Mouse (Mus musculus) forebrain, embryonic 11.5 days (tissue): Measurements from ENCODE around the gene Pnpo. TPM values are rescaled to one million over a fixed set of nuclear protein-coding genes. Genes with fewer than 3 reads are reported as not detected.

ENCODE experiments used
- ATAC-seq: fragments of 200-750 bp; cut with Nextera tagmentation; replicated peaks from 2 replicates; pipeline ENCODE4 v1.8.0; 2017; ENCODE audit warnings: moderate TSS enrichment; ENCODE audit not compliant: low FRiP score
- DNase-seq: peaks from one replicate; pipeline ENCODE4 v3.0.0-alpha.2; 2017; ENCODE audit warnings: low spot score
- H3K27ac ChIP-seq: fragments of 300-500 bp; sonication (generic); 2 replicates; pipeline ENCODE4 v1.5.1; 2014; ENCODE audit warnings: low read depth, low read length
- H3K27me3 ChIP-seq: fragments of 300-500 bp; sonication (generic); 2 replicates; pipeline ENCODE4 v1.6.1; 2014; ENCODE audit warnings: mild to moderate bottlenecking, low read length, mixed read lengths; ENCODE audit not compliant: control insufficient read depth, insufficient read depth
- H3K36me3 ChIP-seq: fragments of 300-500 bp; sonication (generic); 2 replicates; pipeline ENCODE4 v1.6.1; 2014; ENCODE audit warnings: mild to moderate bottlenecking, low read length, moderate library complexity, mixed read lengths; ENCODE audit not compliant: control insufficient read depth, insufficient read depth
- H3K4me1 ChIP-seq: fragments of 300-500 bp; sonication (generic); replicated peaks from 2 replicates; pipeline ENCODE4 v1.6.1; 2014; ENCODE audit warnings: low read length, mixed read lengths; ENCODE audit not compliant: control insufficient read depth, insufficient read depth
- H3K4me2 ChIP-seq: fragments of 300-500 bp; sonication (generic); 2 replicates; pipeline ENCODE4 v1.6.1; 2014; ENCODE audit warnings: low read depth, mild to moderate bottlenecking, low read length, moderate library complexity, mixed read lengths; ENCODE audit not compliant: severe bottlenecking
- H3K4me3 ChIP-seq: fragments of 300-500 bp; sonication (generic); 2 replicates; pipeline ENCODE4 v1.5.1; 2014; ENCODE audit warnings: low read depth, low read length
- H3K9ac ChIP-seq: fragments of 300-500 bp; sonication (generic); 2 replicates; pipeline ENCODE4 v1.6.1; 2014; ENCODE audit warnings: low read length
- H3K9me3 ChIP-seq: fragments of 300-500 bp; sonication (generic); 2 replicates; pipeline ENCODE4 v1.6.1; 2016; ENCODE audit warnings: low read length, mixed read lengths; ENCODE audit not compliant: control insufficient read depth
- WGBS: fragments of 180-500 bp; shearing (Covaris S2); extraction: QIAGEN DNeasy Blood & Tissue Kit; methylation state at CpG from one replicate; pipeline ENCODE4 v1.1.7; 2014; 5-methylcytosine and 5-hydroxymethylcytosine counted together
- polyA plus RNA-seq: library from polyadenylated mRNA; unstranded; fragments of >200 nt; fragmentation: Nextera tagmentation; extraction: Ambion mirVana; gene quantifications from 2 replicates; pipeline ENCODE4 v1.2.1, GENCODE M21; 2014

Gene Pnpo
- polyA plus RNA-seq, 1 experiment from 2014 or later = 28.8 TPM

DNA sequence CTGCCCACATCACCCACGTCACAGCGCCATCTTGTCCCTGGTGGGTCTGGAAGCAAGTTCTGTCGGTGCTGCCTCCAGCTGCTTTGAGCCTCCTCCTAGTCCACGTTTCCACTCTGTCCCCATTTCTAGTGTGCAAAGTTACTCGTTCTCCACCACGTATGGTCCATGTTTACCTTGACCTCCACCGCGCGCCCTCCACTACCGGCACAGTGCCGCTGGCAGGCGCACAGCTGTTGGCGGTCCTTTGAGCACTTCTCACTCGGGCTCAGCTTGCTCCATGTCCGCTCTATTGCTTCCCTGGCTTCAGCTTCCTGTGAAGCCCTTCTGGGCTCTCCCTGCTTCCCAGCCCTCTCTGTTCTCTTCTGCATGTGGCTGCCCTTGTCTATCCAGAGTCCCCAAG, 37.7 kb upstream of the Pnpo start:
- H3K4me3 ChIP-seq = no peak overlapping the region
- ATAC-seq = no peak
- DNase-seq = no peak
- peaks cover 5% of the 10 kb centered on the region; the same call in 1 of the 2 replicates for H3K4me1 ChIP-seq
- no peaks in the 10 kb centered on the region for H3K36me3 ChIP-seq
- peaks cover 4% of the 10 kb centered on the region; the same call in 1 of the 2 replicates for H3K27me3 ChIP-seq
- no peak overlapping the region for H3K27ac ChIP-seq
- H3K4me2 ChIP-seq = no peak overlapping the region
- 76% methylated on average over 15 of the region's 15 CpGs for WGBS
- no peak overlapping the region for H3K9ac ChIP-seq
- H3K9me3 ChIP-seq = no peaks in the 10 kb centered on the region

- Histone ChIP-seq H3K4me2 (no peak overlapping the region), H3K4me3 (no peak overlapping the region), H3K4me1 (peaks cover 10% of the 10 kb centered on the region), H3K9ac (no peak overlapping the region), H3K9me3 (no peaks in the 10 kb centered on the region), H3K27ac (no peak overlapping the region), H3K27me3 (0 out of 2 replicates have a peak, but pooled peaks cover under 1% of the 10 kb centered on the region), H3K36me3 (no peaks in the 10 kb centered on the region)
- ATAC-seq = no peak
- WGBS = 79% methylated on average over 5 of the region's 5 CpGs
- DNase-seq = no peak
Measured at GRCm38 (mm10) chr11:96980021-96980420, 36.2 kb upstream of the Pnpo start.

DNA sequence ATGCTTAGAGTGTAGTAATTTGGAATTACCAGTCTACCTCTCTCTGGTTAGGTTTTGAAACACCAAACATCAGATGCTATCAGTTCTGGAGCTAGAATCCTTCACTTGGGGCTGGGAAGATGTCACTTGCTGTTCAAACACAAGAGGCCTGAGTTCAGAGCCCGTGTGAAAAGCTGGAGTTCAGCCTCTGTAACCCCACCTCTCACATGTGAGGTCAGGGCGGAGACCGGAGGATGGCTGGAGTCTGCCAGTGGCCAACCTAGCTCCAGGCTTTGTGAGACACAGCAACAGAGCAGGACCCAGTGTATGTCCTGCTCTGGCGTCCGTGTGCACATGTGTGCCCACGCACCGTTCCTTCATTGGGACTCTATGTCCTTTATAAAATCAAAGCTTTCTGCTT, 35.5 kb upstream of the Pnpo start:
- Histone ChIP-seq H3K36me3 (no peaks in the 10 kb centered on the region), H3K27ac (no peak overlapping the region), H3K4me3 (no peak overlapping the region), H3K27me3 (no peaks in the 10 kb centered on the region), H3K9me3 (no peaks in the 10 kb centered on the region), H3K4me2 (no peak overlapping the region), H3K4me1 (peaks cover 10% of the 10 kb centered on the region), H3K9ac (no peak overlapping the region)
- DNase-seq = no peak
- ATAC-seq = no peak
- 83% methylated on average over 7 of the region's 7 CpGs for whole genome bisulfite sequencing

DNA sequence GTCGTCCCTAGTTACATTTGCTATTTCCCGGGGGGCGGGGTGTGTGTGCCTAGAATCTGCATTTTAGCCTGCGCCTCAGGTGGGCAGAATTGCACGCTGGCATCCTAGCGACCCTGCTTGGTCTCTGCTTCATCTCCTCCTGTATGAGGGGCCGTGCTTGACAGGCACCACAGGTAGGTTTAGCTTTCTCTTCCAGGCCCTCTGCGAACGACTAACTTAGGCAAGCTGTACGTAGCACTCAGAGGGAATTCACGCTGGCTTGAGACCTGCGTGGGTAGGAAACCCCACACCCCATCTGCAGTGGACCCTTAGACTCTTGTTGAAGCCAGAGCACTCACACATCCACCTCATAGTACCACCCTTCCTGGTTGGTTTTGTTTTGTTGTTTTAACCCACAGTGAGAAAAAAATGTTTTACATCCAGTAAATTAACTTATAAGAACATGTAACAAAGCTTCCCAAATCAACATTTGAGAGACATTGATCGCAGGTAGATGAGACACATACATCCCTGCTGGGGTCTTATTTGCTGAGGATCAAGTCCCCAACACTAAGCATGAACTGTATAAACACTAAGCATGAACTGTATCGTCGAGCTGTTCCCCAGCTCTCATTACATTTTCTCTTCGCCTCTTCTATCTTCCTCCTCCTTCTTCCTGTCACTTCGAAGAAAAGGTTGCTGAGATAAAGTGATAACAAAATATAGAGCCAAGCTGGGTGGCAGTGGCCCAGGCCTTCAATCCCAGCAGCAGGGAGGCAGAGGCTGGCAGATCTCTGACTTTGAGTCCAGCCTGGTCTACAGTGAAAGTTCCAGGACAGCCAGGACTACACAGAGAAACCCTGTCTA, 34.8 kb upstream of the Pnpo start:
- Histone ChIP-seq H3K27ac (peak overlapping the region; percentile 63), H3K9me3 (no peaks in the 10 kb centered on the region), H3K4me3 (peak overlapping the region; percentile 52), H3K4me2 (peak overlapping the region; percentile 92), H3K9ac (peak overlapping the region; percentile 69), H3K27me3 (no peaks in the 10 kb centered on the region), H3K36me3 (no peaks in the 10 kb centered on the region), H3K4me1 (peaks cover 10% of the 10 kb centered on the region)
- WGBS = 40% methylated on average over 17 of the region's 17 CpGs
- DNase-seq (no peak), ATAC-seq (no peak)

DNA sequence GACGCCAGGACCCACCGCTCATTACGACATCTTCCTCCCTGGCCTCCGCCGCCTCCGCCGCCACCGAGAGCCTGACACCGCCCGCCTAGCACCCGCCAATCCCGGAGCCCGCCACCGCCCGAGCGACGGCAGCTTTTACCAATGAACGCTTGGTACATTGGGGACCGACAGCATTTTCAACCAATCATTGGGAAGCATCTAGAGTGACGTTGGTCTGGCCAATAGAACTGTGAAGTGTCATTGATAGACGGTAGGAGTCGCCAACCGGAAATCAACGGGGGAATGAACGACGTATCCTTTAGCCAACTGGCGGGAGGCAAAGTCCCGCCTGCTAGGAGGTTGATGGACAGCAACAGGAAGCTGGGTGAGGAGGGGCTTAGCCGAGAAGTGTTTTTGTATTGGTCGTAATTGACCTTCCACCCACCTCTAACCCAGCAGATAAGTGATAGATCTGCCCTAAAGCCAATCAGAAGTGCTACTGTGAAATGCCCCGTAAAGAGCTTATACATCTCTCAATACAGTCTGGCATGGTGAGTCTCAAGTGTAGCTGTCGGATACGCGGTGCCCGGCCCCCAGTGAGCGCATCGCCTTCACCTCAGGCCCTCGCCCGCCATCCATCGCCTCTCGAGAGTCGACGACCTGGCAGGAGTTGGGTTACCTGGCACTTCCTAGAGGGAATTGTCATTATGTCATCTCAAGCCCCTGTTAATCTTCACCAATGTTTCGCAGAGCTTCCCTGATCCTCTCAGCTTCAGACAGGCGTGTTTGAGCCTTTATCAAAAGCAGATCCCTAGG, 34.0 kb upstream of the Pnpo start:
- Histone ChIP-seq H3K27ac (peak overlapping the region; percentile 92), H3K9me3 (no peaks in the 10 kb centered on the region), H3K36me3 (no peaks in the 10 kb centered on the region), H3K27me3 (no peaks in the 10 kb centered on the region), H3K4me3 (peak overlapping the region; percentile 94), H3K9ac (peak overlapping the region; percentile 98), H3K4me1 (peaks cover 10% of the 10 kb centered on the region), H3K4me2 (peak overlapping the region; percentile 92)
- under 1% methylated on average over 45 of the region's 45 CpGs for WGBS
- DNase-seq (peak; percentile 99), ATAC-seq (peak; percentile 98)

- no peaks in the 10 kb centered on the region for H3K27me3 ChIP-seq
- 0% methylated on average over 39 of the region's 50 CpGs for WGBS
- H3K9ac ChIP-seq = peak overlapping the region; percentile 98
- DNase-seq = peak; percentile 93
- H3K27ac ChIP-seq = peak overlapping the region; percentile 92
- ATAC-seq = peak; percentile 73
- peak overlapping the region; percentile 82 for H3K4me2 ChIP-seq
- H3K4me1 ChIP-seq = peaks cover 12% of the 10 kb centered on the region
- H3K4me3 ChIP-seq = peak overlapping the region; percentile 94
- no peaks in the 10 kb centered on the region for H3K36me3 ChIP-seq
- H3K9me3 ChIP-seq = no peaks in the 10 kb centered on the region
Measured at GRCm38 (mm10) chr11:96976911-96977591, 33.3 kb upstream of the Pnpo start.

DNA sequence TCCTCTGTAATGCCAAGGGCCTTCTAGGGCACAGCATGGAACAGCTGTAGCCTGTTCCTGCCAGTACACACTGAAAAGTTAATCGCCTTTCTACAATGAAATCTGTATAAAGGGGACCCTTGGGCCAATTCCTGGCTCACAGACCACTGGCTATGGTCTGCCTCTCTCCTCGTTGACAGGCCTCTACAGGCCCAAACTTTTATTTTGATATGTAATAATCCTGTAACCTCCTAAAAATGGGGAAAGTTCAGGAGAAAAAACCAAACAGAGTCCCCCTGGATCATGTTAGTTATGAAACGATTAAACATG, 32.5 kb upstream of the Pnpo start:
- no peaks in the 10 kb centered on the region for H3K36me3 ChIP-seq
- peak overlapping the region; percentile 98 for H3K9ac ChIP-seq
- H3K4me3 ChIP-seq = peak overlapping the region; percentile 94
- no peaks in the 10 kb centered on the region for H3K9me3 ChIP-seq
- peak overlapping the region; percentile 82 for H3K4me2 ChIP-seq
- H3K27me3 ChIP-seq = no peaks in the 10 kb centered on the region
- peaks cover 12% of the 10 kb centered on the region for H3K4me1 ChIP-seq
- 54% methylated on average over 3 of the region's 3 CpGs for WGBS
- ATAC-seq (no peak), DNase-seq (no peak)
- no peak overlapping the region for H3K27ac ChIP-seq

GRCm38 (mm10) chr11:96975511-96976378, 32.0 kb upstream of the Pnpo start:
- H3K4me3 ChIP-seq = peak overlapping the region; percentile 94
- peak overlapping the region; percentile 98 for H3K9ac ChIP-seq
- H3K4me2 ChIP-seq = peak overlapping the region; percentile 82
- WGBS = 87% methylated on average over 10 of the region's 10 CpGs
- ATAC-seq (no peak), DNase-seq (no peak)
- no peaks in the 10 kb centered on the region for H3K36me3 ChIP-seq
- no peak overlapping the region for H3K27ac ChIP-seq
- H3K27me3 ChIP-seq = no peaks in the 10 kb centered on the region
- no peaks in the 10 kb centered on the region for H3K9me3 ChIP-seq
- peaks cover 12% of the 10 kb centered on the region for H3K4me1 ChIP-seq
